Mouse (Mus musculus): ENCODE results near the gene Rcan1. TPM values are rescaled to one million over a fixed set of nuclear protein-coding genes. Genes with fewer than 3 reads are reported as not detected.
"Not testable (repeated sequence)": the region's sequence is repeated elsewhere in the genome, so short reads cannot be mapped to it uniquely, and the experiment has no call there.

Gene Rcan1
- total RNA-seq, 2 experiments from 2014 or later = 117 to 127 TPM

- DNase-seq = no peak
Measured at GRCm38 (mm10) chr16:92433176-92433575, 37.5 kb downstream of the Rcan1 start.

GRCm38 (mm10) chr16:92430731-92431130, 39.9 kb downstream of the Rcan1 start:
- no peak for DNase-seq

GRCm38 (mm10) chr16:92428197-92428950, 42.3 kb downstream of the Rcan1 start:
- DNase-seq = peak; percentile 78

- DNase-seq = no peak
Measured at GRCm38 (mm10) chr16:92426708-92427107, 44.0 kb downstream of the Rcan1 start.

GRCm38 (mm10) chr16:92425875-92426274, 44.8 kb downstream of the Rcan1 start:
- DNase-seq = no peak

- no peak for DNase-seq
Measured at GRCm38 (mm10) chr16:92423363-92423762, 47.3 kb downstream of the Rcan1 start.

- no peak for DNase-seq
Measured at GRCm38 (mm10) chr16:92422435-92423362, 48.0 kb downstream of the Rcan1 start.

GRCm38 (mm10) chr16:92421147-92421934, 49.3 kb downstream of the Rcan1 start:
- no peak for DNase-seq

GRCm38 (mm10) chr16:92420641-92421040, 50.0 kb downstream of the Rcan1 start:
- DNase-seq = no peak

GRCm38 (mm10) chr16:92419099-92419498, 51.6 kb downstream of the Rcan1 start:
- DNase-seq = no peak

- DNase-seq = no peak
Measured at GRCm38 (mm10) chr16:92417267-92417666, 53.4 kb downstream of the Rcan1 start.

- no peak for DNase-seq
Measured at GRCm38 (mm10) chr16:92415702-92416118, 55.0 kb downstream of the Rcan1 start.

GRCm38 (mm10) chr16:92415038-92415437, 55.6 kb downstream of the Rcan1 start:
- DNase-seq = not testable (repeated sequence)

GRCm38 (mm10) chr16:92412888-92413287, 57.8 kb downstream of the Rcan1 start:
- DNase-seq = no peak

- no peak for DNase-seq
Measured at GRCm38 (mm10) chr16:92411981-92412706, 58.5 kb downstream of the Rcan1 start.

GRCm38 (mm10) chr16:92410344-92410743, 60.3 kb downstream of the Rcan1 start:
- no peak for DNase-seq

GRCm38 (mm10) chr16:92407883-92408282, 62.8 kb downstream of the Rcan1 start:
- DNase-seq = no peak

GRCm38 (mm10) chr16:92404141-92404540, 66.5 kb downstream of the Rcan1 start:
- DNase-seq = no peak

GRCm38 (mm10) chr16:92403069-92403468, 67.6 kb downstream of the Rcan1 start:
- peak; percentile 59 for DNase-seq

- DNase-seq = no peak
Measured at GRCm38 (mm10) chr16:92402216-92402615, 68.5 kb downstream of the Rcan1 start.

GRCm38 (mm10) chr16:92401206-92401605, 69.5 kb downstream of the Rcan1 start:
- no peak for DNase-seq

Data from heart, postnatal 4 days (tissue).